Mouse (Mus musculus) hindbrain, embryonic 13.5 days (tissue): ENCODE measurements around the gene Ndrg4. TPM values are rescaled to one million over a fixed set of nuclear protein-coding genes. Genes with fewer than 3 reads are reported as not detected.
A peak's percentile ranks its signal among the peaks of the same experiment; 100 is the strongest.
"Not testable (repeated sequence)": the region's sequence is repeated elsewhere in the genome, so short reads cannot be mapped to it uniquely, and the experiment has no call there.

ENCODE experiments used
- ATAC-seq: fragments of 200-750 bp; cut with Nextera tagmentation; 2 replicates; pipeline ENCODE4 v1.8.0; 2017; ENCODE audit warnings: moderate TSS enrichment; ENCODE audit not compliant: low FRiP score
- H3K27ac ChIP-seq: fragments of 300-500 bp; sonication (generic); 2 replicates; pipeline ENCODE4 v1.5.1; 2015; ENCODE audit warnings: inconsistent platforms, mild to moderate bottlenecking, moderate library complexity
- H3K27me3 ChIP-seq: fragments of 300-500 bp; sonication (generic); 2 replicates; pipeline ENCODE4 v1.6.1; 2015; ENCODE audit warnings: mild to moderate bottlenecking, inconsistent platforms
- H3K36me3 ChIP-seq: fragments of 300-500 bp; sonication (generic); 2 replicates; pipeline ENCODE4 v1.6.1; 2015; ENCODE audit warnings: mild to moderate bottlenecking, inconsistent platforms
- H3K4me1 ChIP-seq: fragments of 300-500 bp; sonication (generic); replicated peaks from 2 replicates; pipeline ENCODE4 v1.6.1; 2015; ENCODE audit warnings: inconsistent platforms
- H3K4me2 ChIP-seq: fragments of 300-500 bp; sonication (generic); 2 replicates; pipeline ENCODE4 v1.6.1; 2015; ENCODE audit warnings: inconsistent platforms, mild to moderate bottlenecking, moderate library complexity
- H3K4me3 ChIP-seq: fragments of 300-500 bp; sonication (generic); 2 replicates; pipeline ENCODE4 v1.5.1; 2015; ENCODE audit warnings: mild to moderate bottlenecking, inconsistent platforms
- H3K9ac ChIP-seq: fragments of 300-500 bp; sonication (generic); 2 replicates; pipeline ENCODE4 v1.6.1; 2015; ENCODE audit warnings: mild to moderate bottlenecking, inconsistent platforms
- H3K9me3 ChIP-seq: fragments of 300-500 bp; sonication (generic); 2 replicates; pipeline ENCODE4 v1.6.1; 2016; ENCODE audit warnings: inconsistent platforms
- WGBS: fragments of 180-500 bp; shearing (Covaris S2); methylation state at CpG from one replicate; pipeline ENCODE4 v1.1.7; 2015; 5-methylcytosine and 5-hydroxymethylcytosine counted together
- polyA plus RNA-seq: library from polyadenylated mRNA; unstranded; fragments of >200 nt; fragmentation: Nextera tagmentation; extraction: Ambion mirVana; gene quantifications from 2 replicates; pipeline ENCODE4 v1.2.1, GENCODE M21; 2015

Gene Ndrg4
- polyA plus RNA-seq, 1 experiment from 2014 or later: 224 TPM

GRCm38 (mm10) chr8:95661575-95661974 is 15.2 kb upstream of the Ndrg4 start:
- no peak for ATAC-seq
- Histone ChIP-seq H3K4me3 (no peak overlapping the region), H3K9me3 (no peaks in the 10 kb centered on the region), H3K36me3 (no peaks in the 10 kb centered on the region), H3K4me2 (no peak overlapping the region), H3K4me1 (no peaks in the 10 kb centered on the region), H3K9ac (no peak overlapping the region), H3K27me3 (no peaks in the 10 kb centered on the region), H3K27ac (no peak overlapping the region)
- WGBS: 87% methylated on average over 6 of the region's 6 CpGs

GRCm38 (mm10) chr8:95662885-95663598 is 13.7 kb upstream of the Ndrg4 start:
- no peak overlapping the region for H3K4me3 ChIP-seq

GRCm38 (mm10) chr8:95663599-95663949 is 13.2 kb upstream of the Ndrg4 start:
- 77% methylated on average over 4 of the region's 4 CpGs for WGBS
- Histone ChIP-seq H3K9ac (no peak overlapping the region), H3K36me3 (no peaks in the 10 kb centered on the region), H3K27ac (no peak overlapping the region), H3K4me3 (no peak overlapping the region), H3K4me1 (peaks cover 1% of the 10 kb centered on the region), H3K9me3 (no peaks in the 10 kb centered on the region), H3K27me3 (no peaks in the 10 kb centered on the region), H3K4me2 (no peak overlapping the region)
- ATAC-seq: no peak

More at GRCm38 (mm10) chr8:95662885-95663598, 13.7 kb upstream of the Ndrg4 start:
- Histone ChIP-seq H3K9me3 (no peaks in the 10 kb centered on the region), H3K4me1 (no peaks in the 10 kb centered on the region), H3K27me3 (no peaks in the 10 kb centered on the region), H3K9ac (no peak overlapping the region), H3K27ac (no peak overlapping the region), H3K4me2 (no peak overlapping the region), H3K36me3 (no peaks in the 10 kb centered on the region)
- 88% methylated on average over 7 of the region's 7 CpGs for WGBS
- ATAC-seq: no peak

GRCm38 (mm10) chr8:95665813-95666452 is 10.8 kb upstream of the Ndrg4 start:
- not testable (repeated sequence) for H3K27ac ChIP-seq, H3K36me3 ChIP-seq
- WGBS: 97% methylated on average over 11 of the region's 11 CpGs

GRCm38 (mm10) chr8:95668163-95668958 is 8.4 kb upstream of the Ndrg4 start:
- Histone ChIP-seq H3K9me3 (no peaks in the 10 kb centered on the region), H3K27me3 (no peaks in the 10 kb centered on the region), H3K4me1 (peaks cover 5% of the 10 kb centered on the region), H3K27ac (peak overlapping the region; percentile 55), H3K36me3 (no peaks in the 10 kb centered on the region), H3K4me3 (no peak overlapping the region), H3K9ac (0 out of 2 replicates have a peak overlapping the region, but pooled peaks have one; percentile 3), H3K4me2 (no peak overlapping the region)
- WGBS: 61% methylated on average over 8 of the region's 8 CpGs
- no peak for ATAC-seq

More at GRCm38 (mm10) chr8:95665813-95666452, 10.8 kb upstream of the Ndrg4 start:
- not testable (repeated sequence) for H3K4me1 ChIP-seq, H3K4me2 ChIP-seq, H3K27me3 ChIP-seq, H3K9me3 ChIP-seq, H3K9ac ChIP-seq, ATAC-seq, H3K4me3 ChIP-seq

GRCm38 (mm10) chr8:95669967-95670366 is 6.8 kb upstream of the Ndrg4 start:
- WGBS: 90% methylated on average over 2 of the region's 2 CpGs
- no peaks in the 10 kb centered on the region for H3K9me3 ChIP-seq
- peaks cover 6% of the 10 kb centered on the region for H3K27me3 ChIP-seq
- H3K4me2 ChIP-seq: no peak overlapping the region
- H3K27ac ChIP-seq: no peak overlapping the region
- no peak overlapping the region for H3K9ac ChIP-seq
- no peaks in the 10 kb centered on the region for H3K36me3 ChIP-seq
- no peak for ATAC-seq
- peaks cover 12% of the 10 kb centered on the region for H3K4me1 ChIP-seq
- H3K4me3 ChIP-seq: no peak overlapping the region

- no peak overlapping the region for H3K4me2 ChIP-seq
- no peak overlapping the region for H3K9ac ChIP-seq
- WGBS: 86% methylated on average over 6 of the region's 6 CpGs
- H3K4me1 ChIP-seq: peaks cover 14% of the 10 kb centered on the region
- no peak overlapping the region for H3K27ac ChIP-seq
- no peaks in the 10 kb centered on the region for H3K36me3 ChIP-seq
- no peak for ATAC-seq
- H3K27me3 ChIP-seq: peaks cover 25% of the 10 kb centered on the region
- no peak overlapping the region for H3K4me3 ChIP-seq
- no peaks in the 10 kb centered on the region for H3K9me3 ChIP-seq
These were observed 4.9 kb upstream of the Ndrg4 start for GRCm38 (mm10) chr8:95671861-95672260.

- no peaks in the 10 kb centered on the region for H3K36me3 ChIP-seq
- H3K27ac ChIP-seq: no peak overlapping the region
- H3K9ac ChIP-seq: no peak overlapping the region
- no peaks in the 10 kb centered on the region for H3K9me3 ChIP-seq
- H3K4me1 ChIP-seq: peaks cover 21% of the 10 kb centered on the region
- ATAC-seq: no peak
- no peak overlapping the region for H3K4me2 ChIP-seq
- no peak overlapping the region for H3K4me3 ChIP-seq
- WGBS: 75% methylated on average over 5 of the region's 5 CpGs
- H3K27me3 ChIP-seq: peaks cover 34% of the 10 kb centered on the region
These were observed 4.0 kb upstream of the Ndrg4 start for GRCm38 (mm10) chr8:95672811-95673210.

- H3K9me3 ChIP-seq: no peaks in the 10 kb centered on the region
- H3K4me3 ChIP-seq: peak overlapping the region; percentile 69
- no peaks in the 10 kb centered on the region for H3K36me3 ChIP-seq
- ATAC-seq: peak; percentile 75
- peaks cover 63% of the 10 kb centered on the region for H3K27me3 ChIP-seq
- WGBS: under 1% methylated on average over 19 of the region's 48 CpGs
- peak overlapping the region; percentile 72 for H3K27ac ChIP-seq
- H3K9ac ChIP-seq: peak overlapping the region; percentile 85
- H3K4me1 ChIP-seq: peaks cover 41% of the 10 kb centered on the region
- H3K4me2 ChIP-seq: peak overlapping the region; percentile 74
These were observed 827 bp downstream of the Ndrg4 start for GRCm38 (mm10) chr8:95677591-95678023.

- H3K4me3 ChIP-seq: peak overlapping the region; percentile 69
- ATAC-seq: peak; percentile 58
- under 1% methylated on average over 62 of the region's 70 CpGs for WGBS
- no peaks in the 10 kb centered on the region for H3K36me3 ChIP-seq
- peaks cover 41% of the 10 kb centered on the region for H3K4me1 ChIP-seq
- peak overlapping the region; percentile 74 for H3K4me2 ChIP-seq
- H3K9me3 ChIP-seq: no peaks in the 10 kb centered on the region
- H3K27me3 ChIP-seq: peaks cover 63% of the 10 kb centered on the region
- H3K27ac ChIP-seq: peak overlapping the region; percentile 72
- H3K9ac ChIP-seq: peak overlapping the region; percentile 85
These were observed 1.3 kb downstream of the Ndrg4 start for GRCm38 (mm10) chr8:95678024-95678611.

- H3K9ac ChIP-seq: no peak overlapping the region
- no peak overlapping the region for H3K27ac ChIP-seq
- no peak overlapping the region for H3K4me2 ChIP-seq
- H3K4me1 ChIP-seq: peaks cover 9% of the 10 kb centered on the region
- 0 out of 2 replicates have a peak, but pooled peaks cover 3% of the 10 kb centered on the region for H3K27me3 ChIP-seq
- WGBS: 82% methylated on average over 10 of the region's 10 CpGs
- no peak overlapping the region for H3K4me3 ChIP-seq
- no peak for ATAC-seq
- H3K36me3 ChIP-seq: no peaks in the 10 kb centered on the region
- no peaks in the 10 kb centered on the region for H3K9me3 ChIP-seq
These were observed 11.4 kb downstream of the Ndrg4 start for GRCm38 (mm10) chr8:95688073-95688672.
